Mouse (Mus musculus) forebrain, embryonic 11.5 days (tissue): ENCODE results near the gene Myh6. TPM values are rescaled to one million over a fixed set of nuclear protein-coding genes. Genes with fewer than 3 reads are reported as not detected.
"Not testable (repeated sequence)": the region's sequence is repeated elsewhere in the genome, so short reads cannot be mapped to it uniquely, and the experiment has no call there.

Experiments used
- ATAC-seq: fragments of 200-750 bp; cut with Nextera tagmentation; replicated peaks from 2 replicates; pipeline ENCODE4 v1.8.0; 2017; ENCODE audit warnings: moderate TSS enrichment; ENCODE audit not compliant: low FRiP score
- DNase-seq: peaks from one replicate; pipeline ENCODE4 v3.0.0-alpha.2; 2017; ENCODE audit warnings: low spot score
- H3K27ac ChIP-seq: fragments of 300-500 bp; sonication (generic); 2 replicates; pipeline ENCODE4 v1.5.1; 2014; ENCODE audit warnings: low read depth, low read length
- H3K27me3 ChIP-seq: fragments of 300-500 bp; sonication (generic); 2 replicates; pipeline ENCODE4 v1.6.1; 2014; ENCODE audit warnings: mild to moderate bottlenecking, low read length, mixed read lengths; ENCODE audit not compliant: control insufficient read depth, insufficient read depth
- H3K36me3 ChIP-seq: fragments of 300-500 bp; sonication (generic); 2 replicates; pipeline ENCODE4 v1.6.1; 2014; ENCODE audit warnings: mild to moderate bottlenecking, low read length, moderate library complexity, mixed read lengths; ENCODE audit not compliant: control insufficient read depth, insufficient read depth
- H3K4me1 ChIP-seq: fragments of 300-500 bp; sonication (generic); replicated peaks from 2 replicates; pipeline ENCODE4 v1.6.1; 2014; ENCODE audit warnings: low read length, mixed read lengths; ENCODE audit not compliant: control insufficient read depth, insufficient read depth
- H3K4me2 ChIP-seq: fragments of 300-500 bp; sonication (generic); 2 replicates; pipeline ENCODE4 v1.6.1; 2014; ENCODE audit warnings: low read depth, mild to moderate bottlenecking, low read length, moderate library complexity, mixed read lengths; ENCODE audit not compliant: severe bottlenecking
- H3K4me3 ChIP-seq: fragments of 300-500 bp; sonication (generic); 2 replicates; pipeline ENCODE4 v1.5.1; 2014; ENCODE audit warnings: low read depth, low read length
- H3K9ac ChIP-seq: fragments of 300-500 bp; sonication (generic); 2 replicates; pipeline ENCODE4 v1.6.1; 2014; ENCODE audit warnings: low read length
- H3K9me3 ChIP-seq: fragments of 300-500 bp; sonication (generic); 2 replicates; pipeline ENCODE4 v1.6.1; 2016; ENCODE audit warnings: low read length, mixed read lengths; ENCODE audit not compliant: control insufficient read depth
- WGBS: fragments of 180-500 bp; shearing (Covaris S2); extraction: QIAGEN DNeasy Blood & Tissue Kit; methylation state at CpG from one replicate; pipeline ENCODE4 v1.1.7; 2014; 5-methylcytosine and 5-hydroxymethylcytosine counted together
- polyA plus RNA-seq: library from polyadenylated mRNA; unstranded; fragments of >200 nt; fragmentation: Nextera tagmentation; extraction: Ambion mirVana; gene quantifications from 2 replicates; pipeline ENCODE4 v1.2.1, GENCODE M21; 2014

Myh6 gene
- polyA plus RNA-seq, 1 experiment from 2014 or later, result not detected

- WGBS, result 90% methylated on average over 8 of the region's 8 CpGs
- Histone ChIP-seq H3K27ac (no peak overlapping the region), H3K9me3 (no peaks in the 10 kb centered on the region), H3K4me3 (no peak overlapping the region), H3K4me1 (peaks cover 9% of the 10 kb centered on the region), H3K36me3 (no peaks in the 10 kb centered on the region), H3K4me2 (no peak overlapping the region), H3K27me3 (no peaks in the 10 kb centered on the region), H3K9ac (no peak overlapping the region)
- no peak for DNase-seq
- ATAC-seq, result no peak
Observed at GRCm38 (mm10) chr14:54989886-54990441, 23.2 kb upstream of the Myh6 start.

- Histone ChIP-seq H3K4me2 (no peak overlapping the region), H3K27me3 (no peaks in the 10 kb centered on the region), H3K4me1 (no peaks in the 10 kb centered on the region), H3K9me3 (no peaks in the 10 kb centered on the region), H3K4me3 (no peak overlapping the region), H3K9ac (no peak overlapping the region), H3K27ac (no peak overlapping the region), H3K36me3 (no peaks in the 10 kb centered on the region)
- DNase-seq, result no peak
- ATAC-seq, result no peak
- WGBS, result 90% methylated on average over 13 of the region's 13 CpGs
Observed at GRCm38 (mm10) chr14:54988882-54989281, 22.2 kb upstream of the Myh6 start.

GRCm38 (mm10) chr14:54988350-54988874, 21.7 kb upstream of the Myh6 start:
- not testable (repeated sequence) for H3K4me3 ChIP-seq, H3K9me3 ChIP-seq, H3K27ac ChIP-seq, H3K36me3 ChIP-seq, H3K4me1 ChIP-seq, H3K9ac ChIP-seq, ATAC-seq, H3K4me2 ChIP-seq, H3K27me3 ChIP-seq, DNase-seq
- 94% methylated on average over 9 of the region's 9 CpGs for WGBS

GRCm38 (mm10) chr14:54981934-54982333, 15.2 kb upstream of the Myh6 start:
- Histone ChIP-seq H3K4me1 (no peaks in the 10 kb centered on the region), H3K27ac (no peak overlapping the region), H3K4me3 (no peak overlapping the region), H3K36me3 (no peaks in the 10 kb centered on the region), H3K9me3 (no peaks in the 10 kb centered on the region), H3K4me2 (no peak overlapping the region), H3K27me3 (no peaks in the 10 kb centered on the region), H3K9ac (no peak overlapping the region)
- ATAC-seq (no peak), DNase-seq (no peak)
- WGBS, result 92% methylated on average over 7 of the region's 7 CpGs

- no peaks in the 10 kb centered on the region for H3K9me3 ChIP-seq
- DNase-seq, result no peak
- H3K9ac ChIP-seq, result no peak overlapping the region
Observed at GRCm38 (mm10) chr14:54978664-54979063, 11.9 kb upstream of the Myh6 start.

GRCm38 (mm10) chr14:54976633-54977032, 9.9 kb upstream of the Myh6 start, which contains the start of gene Gm17428:
TSS of gene Gm17428 (plus strand) at chr14:54976933.
- Histone ChIP-seq H3K4me3 (no peak within 1 kb of the TSS), H3K4me2 (no peak within 1 kb of the TSS), H3K4me1 (0 out of 2 replicates have a peak, but pooled peaks cover 3% of the 10 kb centered on the region), H3K36me3 (no peaks in the 10 kb centered on the region), H3K9me3 (no peaks in the 10 kb centered on the region), H3K27ac (no peak within 1 kb of the TSS), H3K9ac (no peak within 1 kb of the TSS), H3K27me3 (no peaks in the 10 kb centered on the region)
- WGBS, result 77% methylated on average over 1 of the region's 1 CpGs
- ATAC-seq (no peak), DNase-seq (no peak)

More at GRCm38 (mm10) chr14:54978664-54979063, 11.9 kb upstream of the Myh6 start:
- Histone ChIP-seq H3K27me3 (no peaks in the 10 kb centered on the region), H3K27ac (no peak overlapping the region), H3K4me2 (no peak overlapping the region), H3K4me3 (no peak overlapping the region), H3K36me3 (no peaks in the 10 kb centered on the region), H3K4me1 (0 out of 2 replicates have a peak, but pooled peaks cover 3% of the 10 kb centered on the region)
- WGBS, result 90% methylated on average over 8 of the region's 8 CpGs
- no peak for ATAC-seq

- Histone ChIP-seq H3K9ac (no peak overlapping the region), H3K4me2 (no peak overlapping the region), H3K4me1 (0 out of 2 replicates have a peak, but pooled peaks cover 3% of the 10 kb centered on the region), H3K4me3 (no peak overlapping the region), H3K27ac (no peak overlapping the region), H3K36me3 (no peaks in the 10 kb centered on the region), H3K27me3 (no peaks in the 10 kb centered on the region), H3K9me3 (no peaks in the 10 kb centered on the region)
- ATAC-seq (no peak), DNase-seq (no peak)
- WGBS, result 74% methylated on average over 6 of the region's 6 CpGs
Observed at GRCm38 (mm10) chr14:54974068-54974791, 7.5 kb upstream of the Myh6 start.

GRCm38 (mm10) chr14:54972786-54973185, 6.1 kb upstream of the Myh6 start:
- not testable (repeated sequence) for ATAC-seq, H3K27ac ChIP-seq, H3K4me3 ChIP-seq, H3K9ac ChIP-seq, H3K9me3 ChIP-seq, H3K4me2 ChIP-seq, DNase-seq, H3K36me3 ChIP-seq, H3K27me3 ChIP-seq, H3K4me1 ChIP-seq
- 94% methylated on average over 7 of the region's 11 CpGs for WGBS
